Mouse (Mus musculus): Measurements from ENCODE around the gene Tekt4. TPM values are rescaled to one million over a fixed set of nuclear protein-coding genes. Genes with fewer than 3 reads are reported as not detected.

The Tekt4 gene
- total RNA-seq, 2 experiments from 2014 or later, result not detected

Other genes with a start within 250 kb of the Tekt4 start
- gene Gnptg, start 214.5 kb upstream of the Tekt4 start, total RNA-seq (2021), result 10 to 100 TPM; 42.4 to 46.5 TPM
- gene Tsr3, start 214.4 kb upstream of the Tekt4 start, total RNA-seq (2021), result 10 to 100 TPM; 20.3 to 22.6 TPM
- 10 to 100 TPM; 11.7 to 16.2 TPM for gene Baiap3, start 198.3 kb upstream of the Tekt4 start, total RNA-seq (2021)
- 100 to 1,000 TPM; 207 to 260 TPM for gene Ube2i, start 180.0 kb upstream of the Tekt4 start, total RNA-seq (2021)
- gene Prss34, start 156.2 kb upstream of the Tekt4 start, total RNA-seq (2021), result under 1 TPM; 0.33 to 0.48 TPM
- gene Prss28, start 146.0 kb upstream of the Tekt4 start, total RNA-seq (2021), result not detected
- gene Prss29, start 136.0 kb upstream of the Tekt4 start, total RNA-seq (2021), result not detected
- gene Tpsab1, start 109.1 kb upstream of the Tekt4 start, total RNA-seq (2021), result 1 to 10 TPM in 1 of 2 experiments, under 1 TPM in 1; 0.53 to 1.5 TPM
- 1 to 10 TPM; 2.9 to 6.7 TPM for gene Tpsb2, start 88.3 kb upstream of the Tekt4 start, total RNA-seq (2021)
- under 1 TPM in 1 of 2 experiments, not detected in 1; 0.38 TPM for gene Tpsg1, start 85.3 kb upstream of the Tekt4 start, total RNA-seq (2021)
- 10 to 100 TPM; 69.5 to 83.9 TPM for gene Cacna1h, start 20.8 kb upstream of the Tekt4 start, total RNA-seq (2021)
- gene Sstr5, start 42.7 kb downstream of the Tekt4 start, total RNA-seq (2021), result 1 to 10 TPM; 2.1 to 2.4 TPM
- 1 to 10 TPM in 1 of 2 experiments, under 1 TPM in 1; 0.73 to 1.6 TPM for gene Sox8, start 116.1 kb downstream of the Tekt4 start, total RNA-seq (2021)
- 10 to 100 TPM; 36.9 to 38.7 TPM for gene Lmf1, start 124.5 kb downstream of the Tekt4 start, total RNA-seq (2021)

Measured in adrenal gland, adult 18-20 months (tissue).